Mouse (Mus musculus) embryonic facial prominence, embryonic 14.5 days (tissue): ENCODE measurements around the gene Slc25a28. TPM values are rescaled to one million over a fixed set of nuclear protein-coding genes. Genes with fewer than 3 reads are reported as not detected.

ENCODE experiments used
- ATAC-seq: fragments of 200-750 bp; cut with Nextera tagmentation; 2 replicates; pipeline ENCODE4 v1.8.0; 2017; ENCODE audit warnings: low read depth, moderate number of reproducible peaks, moderate TSS enrichment
- DNase-seq: peaks from one replicate; pipeline ENCODE4 v3.0.0-alpha.2; 2015; ENCODE audit warnings: low spot score
- H3K27ac ChIP-seq: fragments of 300-500 bp; sonication (generic); replicated peaks from 2 replicates; pipeline ENCODE4 v1.5.1; 2014; ENCODE audit warnings: low read depth, mild to moderate bottlenecking, low read length, moderate library complexity
- H3K27me3 ChIP-seq: fragments of 300-500 bp; sonication (generic); replicated peaks from 2 replicates; pipeline ENCODE4 v1.6.1; 2014; ENCODE audit warnings: low read length; ENCODE audit not compliant: control insufficient read depth, insufficient read depth
- H3K36me3 ChIP-seq: fragments of 300-500 bp; sonication (generic); 2 replicates; pipeline ENCODE4 v1.6.1; 2014; ENCODE audit warnings: low read length, mixed read lengths; ENCODE audit not compliant: control insufficient read depth, insufficient read depth
- H3K4me1 ChIP-seq: fragments of 300-500 bp; sonication (generic); 2 replicates; pipeline ENCODE4 v1.6.1; 2014; ENCODE audit warnings: antibody characterized with exemption, low read length; ENCODE audit not compliant: control insufficient read depth, insufficient read depth
- H3K4me2 ChIP-seq: fragments of 300-500 bp; sonication (generic); 2 replicates; pipeline ENCODE4 v1.6.1; 2014; ENCODE audit warnings: low read depth, mild to moderate bottlenecking, low read length, moderate library complexity, mixed read lengths
- H3K4me3 ChIP-seq: fragments of 300-500 bp; sonication (generic); 2 replicates; pipeline ENCODE4 v1.5.1; 2014; ENCODE audit warnings: low read depth, mild to moderate bottlenecking, low read length
- H3K9ac ChIP-seq: fragments of 300-500 bp; sonication (generic); 2 replicates; pipeline ENCODE4 v1.6.1; 2014; ENCODE audit warnings: low read depth, mild to moderate bottlenecking, low read length, moderate library complexity, mixed read lengths
- H3K9me3 ChIP-seq: fragments of 300-500 bp; sonication (generic); 2 replicates; pipeline ENCODE4 v1.6.1; 2016; ENCODE audit warnings: low read length; ENCODE audit not compliant: control insufficient read depth
- WGBS: fragments of 180-500 bp; shearing (Covaris S2); extraction: QIAGEN DNeasy Blood & Tissue Kit; methylation state at CpG from one replicate; pipeline ENCODE4 v1.1.7; 2014; 5-methylcytosine and 5-hydroxymethylcytosine counted together
- microRNA-seq: library from miRNA; unstranded; fragments of <30 nt; microRNA quantifications from one replicate; pipeline ENCODE4, GENCODE M21; 2016; ENCODE audit warnings: borderline number of aligned reads
- polyA plus RNA-seq: library from polyadenylated mRNA; unstranded; fragments of >200 nt; fragmentation: Nextera tagmentation; extraction: Ambion mirVana; gene quantifications from 2 replicates; pipeline ENCODE4 v1.2.1, GENCODE M21; 2014

Slc25a28 gene
- polyA plus RNA-seq, 1 experiment from 2014 or later = 12.1 TPM

DNA sequence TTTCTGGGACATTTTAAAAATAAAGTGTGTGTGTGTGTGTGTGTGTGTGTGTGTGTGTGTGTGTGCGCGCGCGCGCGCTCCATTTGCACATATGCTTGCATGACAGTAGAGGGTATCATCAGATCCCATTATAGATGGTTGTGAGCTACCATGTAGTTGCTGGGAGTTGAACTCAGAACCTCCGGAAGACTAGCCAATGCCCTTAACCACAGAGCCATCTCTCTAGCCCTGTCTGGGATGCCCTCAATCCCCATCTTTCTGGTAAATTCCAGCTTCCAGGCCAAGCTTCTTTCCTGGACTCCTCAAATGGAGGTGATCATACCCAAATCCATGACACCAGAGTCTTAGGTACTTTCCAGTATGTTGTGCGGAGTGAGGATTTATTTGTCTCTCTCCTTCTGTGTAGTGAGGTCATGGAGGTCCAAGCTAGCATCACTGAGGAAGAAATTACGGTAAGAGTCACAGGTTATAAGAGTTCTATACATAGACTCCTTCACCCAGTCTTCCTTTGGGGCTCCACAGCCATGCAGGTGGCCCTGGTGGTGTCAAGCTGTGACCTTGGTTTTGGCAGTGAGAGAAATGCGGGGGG, 56.8 kb downstream of the Slc25a28 start:
- Histone ChIP-seq H3K36me3 (no peaks in the 10 kb centered on the region), H3K4me1 (0 out of 2 replicates have a peak, but pooled peaks cover 3% of the 10 kb centered on the region), H3K4me2 (no peak overlapping the region), H3K4me3 (no peak overlapping the region), H3K27me3 (peaks cover 98% of the 10 kb centered on the region), H3K9me3 (no peaks in the 10 kb centered on the region), H3K9ac (no peak overlapping the region), H3K27ac (no peak overlapping the region)
- no peak for ATAC-seq
- DNase-seq = no peak
- 39% methylated on average over 9 of the region's 10 CpGs for WGBS

DNA sequence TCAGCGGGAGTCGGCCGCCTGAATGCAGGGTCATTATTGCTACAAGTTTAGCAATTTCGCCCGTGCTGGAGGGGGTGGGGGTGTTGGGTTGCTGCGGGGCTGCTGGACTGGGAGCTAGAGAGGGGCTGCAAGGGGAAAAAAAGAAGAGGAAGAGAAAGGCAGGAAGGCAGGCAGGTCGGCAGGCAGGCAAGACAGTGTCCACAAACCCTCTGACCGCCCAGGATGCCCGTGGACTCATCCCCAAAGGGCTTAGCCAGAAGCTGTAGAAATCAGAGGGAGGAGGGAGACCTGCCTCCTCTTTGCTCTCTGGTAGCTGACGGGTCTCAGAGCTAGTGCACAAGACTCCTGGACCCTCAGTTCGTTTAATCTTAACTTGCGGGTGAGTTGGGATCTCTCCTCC, 57.8 kb downstream of the Slc25a28 start:
- H3K27me3 ChIP-seq = peaks cover 99% of the 10 kb centered on the region
- DNase-seq = no peak
- H3K4me2 ChIP-seq = peak overlapping the region; percentile 46
- no peaks in the 10 kb centered on the region for H3K9me3 ChIP-seq
- 0 out of 2 replicates have a peak, but pooled peaks cover 3% of the 10 kb centered on the region for H3K4me1 ChIP-seq
- 2% methylated on average over 12 of the region's 12 CpGs for WGBS
- no peak overlapping the region for H3K27ac ChIP-seq
- peak overlapping the region; percentile 31; the same call in 1 of the 2 replicates for H3K4me3 ChIP-seq
- no peak overlapping the region for H3K9ac ChIP-seq
- ATAC-seq = no peak
- no peaks in the 10 kb centered on the region for H3K36me3 ChIP-seq

DNA sequence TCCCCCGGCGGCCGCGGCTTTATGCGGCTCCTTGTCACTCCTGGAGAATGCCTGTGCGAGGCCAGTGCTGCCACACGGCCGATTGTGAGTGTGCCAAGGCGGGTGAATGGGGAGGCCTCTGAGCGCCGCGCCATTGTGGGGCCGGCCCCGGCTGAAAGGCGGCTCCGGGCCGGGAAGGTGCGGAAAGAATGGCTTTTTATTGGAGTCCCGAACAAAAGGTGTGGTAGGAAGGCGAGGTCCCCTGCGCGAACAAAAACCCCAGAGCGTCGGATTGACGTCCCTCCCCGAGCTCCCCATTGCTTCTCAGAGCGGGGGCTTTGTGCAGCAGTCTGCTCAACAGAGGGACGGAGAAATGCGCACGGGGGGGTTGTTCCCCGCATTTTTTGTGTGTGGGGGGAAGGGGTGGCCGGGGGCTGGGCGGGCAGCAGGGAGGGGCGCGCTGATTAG, 58.2 kb downstream of the Slc25a28 start:
- peaks cover 99% of the 10 kb centered on the region for H3K27me3 ChIP-seq
- H3K36me3 ChIP-seq = no peaks in the 10 kb centered on the region
- H3K4me2 ChIP-seq = peak overlapping the region; percentile 46
- under 1% methylated on average over 33 of the region's 35 CpGs for WGBS
- no peak for DNase-seq
- H3K4me3 ChIP-seq = peak overlapping the region; percentile 31
- no peaks in the 10 kb centered on the region for H3K9me3 ChIP-seq
- no peak overlapping the region for H3K27ac ChIP-seq
- peak overlapping the region; percentile 45; the same call in 1 of the 2 replicates for H3K9ac ChIP-seq
- H3K4me1 ChIP-seq = 0 out of 2 replicates have a peak, but pooled peaks cover 3% of the 10 kb centered on the region
- ATAC-seq = peak; percentile 56; the same call in 1 of the 2 replicates

DNA sequence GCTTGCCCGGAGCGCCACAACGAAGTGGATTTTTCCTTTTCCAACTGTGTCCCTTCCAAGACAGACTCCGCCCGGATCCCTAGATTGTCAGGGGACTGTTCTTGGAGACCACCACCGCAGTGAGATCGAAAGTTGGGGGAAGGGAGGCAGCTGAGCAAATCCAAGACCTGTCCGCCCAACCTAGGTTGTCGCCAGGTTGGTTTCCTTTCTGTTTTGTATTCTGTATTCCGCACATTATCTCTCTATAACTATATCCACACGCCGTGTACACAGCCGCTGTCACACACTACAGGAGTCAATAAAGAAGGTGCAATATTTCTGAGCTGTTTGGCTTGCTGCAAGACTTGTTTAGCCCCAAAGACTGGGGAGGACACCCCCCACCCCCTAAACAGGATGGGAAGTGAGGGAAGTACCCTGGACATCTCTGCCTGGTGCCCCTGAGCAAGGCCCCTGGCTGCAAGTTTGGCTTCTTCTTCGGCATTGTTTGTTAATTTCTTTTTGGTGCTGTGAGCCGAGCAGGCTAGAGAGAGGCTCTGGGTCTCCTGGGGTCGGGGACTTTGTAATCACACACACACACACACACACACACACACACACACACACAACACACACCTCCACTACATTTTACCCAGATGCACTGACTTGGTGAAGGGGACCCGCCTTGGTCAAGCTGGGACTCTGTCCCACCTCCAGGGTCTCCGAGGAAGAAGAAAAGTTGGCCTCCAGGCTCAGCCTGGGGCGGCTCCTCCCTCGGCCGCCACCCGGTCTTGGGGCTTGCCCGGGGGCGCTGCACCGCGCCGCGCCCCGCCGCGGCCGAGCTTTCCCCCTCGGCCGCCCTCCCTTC, 58.9 kb downstream of the Slc25a28 start:
- no peak for ATAC-seq

DNA sequence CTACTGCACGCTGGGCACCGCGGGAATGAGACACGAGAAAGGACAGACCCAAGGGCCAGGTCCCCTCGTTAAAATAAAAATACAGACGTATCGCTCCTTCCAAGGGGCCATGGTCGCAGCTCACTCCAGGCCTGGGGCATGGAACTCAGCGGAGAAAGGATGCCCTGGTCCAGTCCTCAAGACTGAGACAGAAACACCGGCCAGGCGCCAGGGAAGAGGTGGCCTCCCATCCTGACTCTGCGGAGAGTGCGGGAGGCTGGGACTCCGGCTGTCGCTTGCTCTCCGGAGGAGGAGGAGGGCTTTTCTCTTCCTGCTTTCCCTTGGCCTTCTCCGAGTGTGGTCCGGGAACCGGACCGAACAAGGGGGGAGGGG, 59.6 kb downstream of the Slc25a28 start:
- WGBS = under 1% methylated on average over 20 of the region's 20 CpGs
- peak overlapping the region; percentile 50 for H3K4me2 ChIP-seq
- 0 out of 2 replicates have a peak overlapping the region, but pooled peaks have one; percentile 27 for H3K9ac ChIP-seq
- H3K9me3 ChIP-seq = no peaks in the 10 kb centered on the region
- H3K27ac ChIP-seq = no peak overlapping the region
- DNase-seq (no peak), ATAC-seq (no peak)
- H3K36me3 ChIP-seq = no peaks in the 10 kb centered on the region
- H3K27me3 ChIP-seq = peaks cover 99% of the 10 kb centered on the region
- 0 out of 2 replicates have a peak, but pooled peaks cover 3% of the 10 kb centered on the region for H3K4me1 ChIP-seq
- peak overlapping the region; percentile 34 for H3K4me3 ChIP-seq

More for the DNA sequence above, 58.9 kb downstream of the Slc25a28 start:
- Histone ChIP-seq H3K27me3 (peaks cover 99% of the 10 kb centered on the region), H3K9me3 (no peaks in the 10 kb centered on the region), H3K36me3 (no peaks in the 10 kb centered on the region), H3K9ac (peak overlapping the region; percentile 45; the same call in 1 of the 2 replicates), H3K4me3 (peak overlapping the region; percentile 31), H3K27ac (no peak overlapping the region), H3K4me1 (0 out of 2 replicates have a peak, but pooled peaks cover 3% of the 10 kb centered on the region), H3K4me2 (peak overlapping the region; percentile 50)
- WGBS = 2% methylated on average over 24 of the region's 34 CpGs
- no peak for DNase-seq

DNA sequence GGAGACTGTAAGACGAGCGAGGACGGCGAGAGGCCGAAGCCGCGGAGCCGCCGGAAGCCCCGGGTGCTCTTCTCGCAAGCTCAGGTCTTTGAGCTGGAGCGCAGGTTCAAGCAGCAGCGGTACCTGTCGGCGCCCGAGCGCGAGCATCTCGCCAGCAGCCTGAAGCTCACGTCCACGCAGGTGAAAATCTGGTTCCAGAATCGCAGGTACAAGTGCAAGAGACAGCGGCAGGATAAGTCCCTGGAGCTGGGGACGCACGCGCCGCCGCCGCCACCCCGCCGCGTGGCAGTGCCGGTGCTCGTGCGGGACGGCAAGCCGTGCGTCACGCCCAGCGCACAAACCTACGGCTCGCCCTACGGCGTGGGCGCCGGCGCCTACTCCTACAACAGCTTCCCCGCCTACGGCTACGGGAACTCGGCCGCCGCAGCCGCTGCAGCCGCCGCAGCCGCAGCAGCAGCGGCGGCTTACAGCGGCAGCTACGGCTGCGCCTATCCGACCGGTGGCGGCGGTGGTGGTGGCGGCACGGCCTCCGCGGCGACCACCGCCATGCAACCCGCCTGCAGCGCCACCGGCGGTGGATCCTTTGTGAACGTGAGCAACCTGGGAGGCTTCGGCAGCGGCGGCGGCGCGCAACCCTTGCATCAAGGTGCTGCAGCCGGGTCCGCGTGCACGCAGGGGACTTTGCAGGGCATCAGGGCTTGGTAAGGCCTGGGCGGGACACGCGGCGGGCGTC, 60.2 kb downstream of the Slc25a28 start:
- WGBS = under 1% methylated on average over 40 of the region's 92 CpGs
- Histone ChIP-seq H3K4me3 (peak overlapping the region; percentile 34), H3K4me2 (peak overlapping the region; percentile 50), H3K27ac (no peak overlapping the region), H3K9ac (peak overlapping the region; percentile 48), H3K36me3 (no peaks in the 10 kb centered on the region), H3K27me3 (peaks cover 99% of the 10 kb centered on the region), H3K4me1 (0 out of 2 replicates have a peak, but pooled peaks cover 3% of the 10 kb centered on the region), H3K9me3 (no peaks in the 10 kb centered on the region)
- ATAC-seq (no peak; the same call in 1 of the 2 replicates), DNase-seq (no peak)

Small RNA genes lying within 50 kb of the gene (microRNA-seq; reads per million reads assigned to microRNA genes)
- not detected for gene Gm22646

Other genes starting within 250 kb of the Slc25a28 start
- 0.96 and 1.4 TPM in 2 replicates for gene Cnnm1, start 234.4 kb downstream of the Slc25a28 start, polyA plus RNA-seq
- gene Got1, start 150.3 kb downstream of the Slc25a28 start, polyA plus RNA-seq = 33.1 and 34.4 TPM in 2 replicates
- gene Nkx2-3, start 62.6 kb downstream of the Slc25a28 start, polyA plus RNA-seq = 2.0 and 2.4 TPM in 2 replicates
- 10.9 and 12.3 TPM in 2 replicates for gene Entpd7, start 14.8 kb upstream of the Slc25a28 start, polyA plus RNA-seq
- 9.9 and 14.1 TPM in 2 replicates for gene Cutc, start 78.1 kb upstream of the Slc25a28 start, polyA plus RNA-seq
- gene Cox15, start 78.1 kb upstream of the Slc25a28 start, polyA plus RNA-seq = 7.0 and 8.3 TPM in 2 replicates
- 0.07 TPM in 2 replicates for gene Abcc2, start 107.3 kb upstream of the Slc25a28 start, polyA plus RNA-seq